Mouse (Mus musculus) limb, embryonic 11.5 days (tissue): ENCODE results near the gene Ahsg. TPM values are rescaled to one million over a fixed set of nuclear protein-coding genes. Genes with fewer than 3 reads are reported as not detected.
"Not testable (repeated sequence)": the region's sequence is repeated elsewhere in the genome, so short reads cannot be mapped to it uniquely, and the experiment has no call there.

Experiments used
- ATAC-seq: fragments of 200-750 bp; cut with Nextera tagmentation; 2 replicates; pipeline ENCODE4 v1.8.0; 2017; ENCODE audit warnings: low read depth; ENCODE audit not compliant: insufficient number of reproducible peaks, low FRiP score, low TSS enrichment
- DNase-seq: peaks from one replicate; pipeline ENCODE4 v3.0.0-alpha.2; 2015; ENCODE audit warnings: low spot score
- H3K27ac ChIP-seq: fragments of 300-500 bp; sonication (generic); replicated peaks from 2 replicates; pipeline ENCODE4 v1.5.1; 2014; ENCODE audit warnings: low read depth, mild to moderate bottlenecking, low read length
- H3K27me3 ChIP-seq: fragments of 300-500 bp; sonication (generic); 2 replicates; pipeline ENCODE4 v1.6.1; 2014; ENCODE audit warnings: mild to moderate bottlenecking, low read length, mixed read lengths; ENCODE audit not compliant: control insufficient read depth, insufficient read depth
- H3K36me3 ChIP-seq: fragments of 300-500 bp; sonication (generic); 2 replicates; pipeline ENCODE4 v1.6.1; 2014; ENCODE audit warnings: mild to moderate bottlenecking, low read length, moderate library complexity, mixed read lengths; ENCODE audit not compliant: control insufficient read depth, insufficient read depth
- H3K4me1 ChIP-seq: fragments of 300-500 bp; sonication (generic); 2 replicates; pipeline ENCODE4 v1.6.1; 2014; ENCODE audit warnings: low read length, mixed read lengths; ENCODE audit not compliant: control insufficient read depth, insufficient read depth
- H3K4me2 ChIP-seq: fragments of 300-500 bp; sonication (generic); 2 replicates; pipeline ENCODE4 v1.6.1; 2014; ENCODE audit warnings: low read depth, mild to moderate bottlenecking, moderate library complexity; ENCODE audit not compliant: severe bottlenecking
- H3K4me3 ChIP-seq: fragments of 300-500 bp; sonication (generic); 2 replicates; pipeline ENCODE4 v1.5.1; 2014; ENCODE audit warnings: low read depth, low read length
- H3K9ac ChIP-seq: fragments of 300-500 bp; sonication (generic); 2 replicates; pipeline ENCODE4 v1.6.1; 2014; ENCODE audit warnings: mild to moderate bottlenecking, low read length
- H3K9me3 ChIP-seq: fragments of 300-500 bp; sonication (generic); 2 replicates; pipeline ENCODE4 v1.6.1; 2016; ENCODE audit warnings: low read length; ENCODE audit not compliant: control insufficient read depth
- WGBS: fragments of 180-500 bp; shearing (Covaris S2); extraction: QIAGEN DNeasy Blood & Tissue Kit; methylation state at CpG from one replicate; pipeline ENCODE4 v1.1.7; 2014; 5-methylcytosine and 5-hydroxymethylcytosine counted together
- polyA plus RNA-seq: library from polyadenylated mRNA; unstranded; fragments of >200 nt; fragmentation: Nextera tagmentation; extraction: Ambion mirVana; gene quantifications from 2 replicates; pipeline ENCODE4 v1.2.1, GENCODE M21; 2014

Ahsg gene
- polyA plus RNA-seq, 1 experiment from 2014 or later, result not detected

DNA sequence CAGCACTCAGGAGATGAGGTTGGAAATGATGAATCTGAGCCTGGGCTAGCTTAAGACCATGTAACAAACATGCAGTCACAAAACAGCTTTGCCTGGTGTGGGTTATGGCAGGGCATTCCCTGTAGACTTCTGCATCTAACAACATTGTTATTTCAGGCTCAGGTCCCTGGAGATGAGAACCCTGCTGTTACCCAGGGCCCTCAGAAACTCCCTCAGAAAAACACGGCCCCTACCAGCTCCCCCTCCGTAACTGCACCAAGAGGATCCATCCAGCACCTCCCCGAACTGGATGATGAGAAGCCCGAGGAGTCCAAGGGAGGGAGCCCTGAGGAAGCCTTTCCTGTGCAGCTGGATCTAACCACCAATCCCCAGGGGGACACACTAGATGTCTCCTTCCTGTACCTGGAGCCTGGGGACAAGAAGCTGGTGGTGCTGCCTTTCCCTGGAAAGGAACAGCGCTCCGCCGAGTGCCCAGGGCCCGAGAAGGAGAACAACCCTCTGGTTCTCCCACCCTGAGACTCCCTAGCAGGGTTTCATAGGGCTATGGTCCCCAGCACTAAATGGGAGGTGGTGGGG, 48.1 kb downstream of the Ahsg start:
- Histone ChIP-seq H3K27ac (no peak overlapping the region), H3K4me2 (no peak overlapping the region), H3K9ac (no peak overlapping the region), H3K4me3 (no peak overlapping the region), H3K4me1 (no peaks in the 10 kb centered on the region), H3K9me3 (no peaks in the 10 kb centered on the region), H3K36me3 (no peaks in the 10 kb centered on the region), H3K27me3 (no peaks in the 10 kb centered on the region)
- DNase-seq, result no peak
- WGBS, result 82% methylated on average over 8 of the region's 8 CpGs
- ATAC-seq, result no peak

DNA sequence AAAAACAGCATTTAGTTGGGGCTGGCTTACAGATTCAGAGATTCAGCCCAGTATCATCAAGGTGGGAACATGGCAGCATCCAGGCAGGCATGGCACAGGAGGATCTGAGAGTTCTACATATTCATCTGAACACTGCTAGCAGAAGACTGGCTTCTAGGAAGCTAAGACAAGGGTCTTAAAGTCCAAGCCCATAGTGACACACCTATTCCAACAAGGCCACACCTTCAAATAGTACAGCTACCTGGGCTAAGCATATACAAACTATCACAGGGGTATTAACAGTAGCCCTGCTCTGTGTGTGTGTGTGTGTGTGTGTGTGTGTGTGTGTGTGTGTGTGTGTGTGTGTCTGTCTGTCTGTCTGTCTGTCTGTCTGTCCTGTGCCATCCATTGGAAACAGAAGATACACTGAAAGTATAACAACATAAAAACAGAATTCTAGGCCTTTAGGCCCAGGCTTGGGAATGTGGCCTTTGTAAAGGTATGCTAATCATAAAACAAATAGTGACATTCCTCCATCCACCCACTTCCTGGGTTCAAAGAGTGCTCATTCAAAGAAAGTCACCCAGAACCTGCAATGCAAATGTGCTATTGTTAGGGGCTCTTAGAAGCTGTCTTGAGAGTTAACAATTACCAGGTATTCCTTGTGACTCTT, 50.9 kb downstream of the Ahsg start:
- H3K9ac ChIP-seq, H3K4me1 ChIP-seq, H3K36me3 ChIP-seq, H3K9me3 ChIP-seq, H3K4me3 ChIP-seq, H3K4me2 ChIP-seq, H3K27me3 ChIP-seq, H3K27ac ChIP-seq, ATAC-seq, DNase-seq: not testable (repeated sequence)

DNA sequence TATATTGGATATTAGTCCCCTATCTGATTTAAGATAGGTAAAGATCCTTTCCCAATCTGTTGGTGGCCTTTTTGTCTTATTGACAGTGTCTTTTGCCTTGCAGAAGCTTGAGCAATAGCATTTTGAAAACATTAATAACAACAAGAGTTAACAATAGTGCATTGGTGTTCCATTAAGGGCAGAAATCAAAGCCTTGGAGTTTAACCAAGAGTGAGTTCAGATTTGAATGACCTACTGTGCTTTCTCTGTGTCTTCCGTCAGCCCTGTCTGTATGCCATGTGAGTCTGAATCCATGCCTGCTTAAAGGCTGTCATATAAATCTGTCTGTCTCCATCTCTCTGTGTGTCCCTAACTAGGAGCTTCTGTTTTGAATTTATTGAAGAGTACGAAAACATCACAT, 56.3 kb downstream of the Ahsg start:
- Histone ChIP-seq H3K9ac (no peak overlapping the region), H3K36me3 (no peaks in the 10 kb centered on the region), H3K4me3 (no peak overlapping the region), H3K4me2 (no peak overlapping the region), H3K4me1 (no peaks in the 10 kb centered on the region), H3K27ac (no peak overlapping the region), H3K27me3 (no peaks in the 10 kb centered on the region), H3K9me3 (no peaks in the 10 kb centered on the region)
- ATAC-seq, result no peak
- no peak for DNase-seq
- 87% methylated on average over 2 of the region's 2 CpGs for WGBS

Other genes starting within 250 kb of the Ahsg start
- 0.16 and 0.50 TPM in 2 replicates for gene Dgkg, start 234.1 kb upstream of the Ahsg start, polyA plus RNA-seq
- gene Crygs, start 79.7 kb upstream of the Ahsg start, polyA plus RNA-seq, result not detected in 2 replicates
- gene Tbccd1, start 33.6 kb upstream of the Ahsg start, polyA plus RNA-seq, result 37.9 and 39.9 TPM in 2 replicates
- 106 and 112 TPM in 2 replicates for gene Dnajb11, start 33.4 kb upstream of the Ahsg start, polyA plus RNA-seq
- not detected in 2 replicates for gene Fetub, start 27.1 kb downstream of the Ahsg start, polyA plus RNA-seq
- not detected in 2 replicates for gene Hrg, start 59.8 kb downstream of the Ahsg start, polyA plus RNA-seq
- not detected in 2 replicates for gene Kng2, start 138.2 kb downstream of the Ahsg start, polyA plus RNA-seq
- 0.33 TPM in 1 of 2 replicates, not detected in the other for gene Kng1, start 166.6 kb downstream of the Ahsg start, polyA plus RNA-seq
- 228 and 233 TPM in 2 replicates for gene Eif4a2, start 216.2 kb downstream of the Ahsg start, polyA plus RNA-seq
- gene Rfc4, start 236.5 kb downstream of the Ahsg start, polyA plus RNA-seq, result 203 and 210 TPM in 2 replicates